Mouse (Mus musculus): ENCODE results near the gene 3100002H09Rik. TPM values are rescaled to one million over a fixed set of nuclear protein-coding genes. Genes with fewer than 3 reads are reported as not detected.

The 3100002H09Rik gene
- polyA plus RNA-seq, 1 experiment from 2014 or later: not detected

DNA sequence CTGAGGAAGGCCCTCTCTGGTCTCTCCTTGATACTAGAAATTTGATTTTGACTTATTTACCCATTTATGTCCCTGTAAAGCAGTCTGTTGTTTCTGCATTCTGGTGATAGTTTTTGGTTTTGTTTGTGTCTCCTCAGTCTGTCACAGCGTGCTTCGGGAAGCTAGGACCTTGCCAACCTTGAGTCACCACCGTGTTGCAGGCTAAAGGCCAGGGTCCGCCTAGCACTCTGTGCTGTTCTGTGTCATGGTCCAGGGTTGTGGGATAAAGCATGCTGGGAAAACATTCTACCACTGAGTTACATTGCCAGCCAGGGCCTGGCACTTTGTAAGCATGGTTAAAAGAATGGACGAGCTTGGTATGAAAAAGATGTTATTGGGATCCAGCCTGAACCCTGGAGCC lies 12.0 kb upstream of the 3100002H09Rik start:
- H3K9me3 ChIP-seq (replicated peaks; ENCODE audit: control insufficient read depth, low read length): no peaks in the 10 kb centered on the region
- H3K4me1 ChIP-seq (ENCODE audit: control insufficient read depth, low read depth, low read length): no peaks in the 10 kb centered on the region
- ATAC-seq (ENCODE audit: low read depth): no peak
- H3K4me2 ChIP-seq (ENCODE audit: low read depth, low read length): no peak overlapping the region
- H3K27ac ChIP-seq (ENCODE audit: low read length): no peak overlapping the region
- H3K36me3 ChIP-seq (ENCODE audit: control insufficient read depth, insufficient read depth): no peaks in the 10 kb centered on the region
- H3K4me3 ChIP-seq (ENCODE audit: low read depth, low read length): no peak overlapping the region
- no peak overlapping the region for H3K9ac ChIP-seq (ENCODE audit: low read depth, low read length)
- 66% methylated on average over 5 of the region's 5 CpGs for WGBS (ENCODE audit: insufficient replicate concordance)
- H3K27me3 ChIP-seq (ENCODE audit: control insufficient read depth, insufficient read depth, low read depth, low read length): peaks cover 14% of the 10 kb centered on the region

DNA sequence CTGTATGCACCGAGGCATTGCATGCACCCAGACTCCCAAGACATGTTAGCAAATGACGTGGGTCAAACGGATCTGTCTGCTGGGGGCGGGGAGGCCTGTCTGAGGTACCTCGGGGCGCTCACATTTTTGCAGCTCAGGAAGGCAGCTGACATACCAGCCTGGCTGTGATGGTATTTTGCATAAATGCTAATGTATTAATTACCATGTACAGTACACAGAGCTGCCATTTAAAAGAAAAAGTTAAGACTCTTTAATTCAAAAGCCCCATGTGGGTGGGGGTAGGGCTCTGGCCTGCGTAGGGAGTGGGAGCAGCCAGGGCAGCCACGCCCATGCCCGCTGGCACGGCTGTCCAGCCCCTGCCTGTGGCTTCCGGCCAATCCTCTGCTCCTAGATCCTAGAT lies 10.8 kb upstream of the 3100002H09Rik start:
- H3K4me1 ChIP-seq (ENCODE audit: control insufficient read depth, low read depth, low read length): no peaks in the 10 kb centered on the region
- no peaks in the 10 kb centered on the region for H3K36me3 ChIP-seq (ENCODE audit: control insufficient read depth, insufficient read depth)
- H3K27me3 ChIP-seq (ENCODE audit: control insufficient read depth, insufficient read depth, low read depth, low read length): peaks cover 23% of the 10 kb centered on the region
- no peak overlapping the region for H3K9ac ChIP-seq (ENCODE audit: low read depth, low read length)
- no peak for ATAC-seq (ENCODE audit: low read depth)
- no peak overlapping the region for H3K4me2 ChIP-seq (ENCODE audit: low read depth, low read length)
- WGBS (ENCODE audit: insufficient replicate concordance): 56% methylated on average over 11 of the region's 11 CpGs
- no peaks in the 10 kb centered on the region for H3K9me3 ChIP-seq (replicated peaks; ENCODE audit: control insufficient read depth, low read length)
- no peak overlapping the region for H3K27ac ChIP-seq (ENCODE audit: low read length)
- H3K4me3 ChIP-seq (ENCODE audit: low read depth, low read length): no peak overlapping the region

DNA sequence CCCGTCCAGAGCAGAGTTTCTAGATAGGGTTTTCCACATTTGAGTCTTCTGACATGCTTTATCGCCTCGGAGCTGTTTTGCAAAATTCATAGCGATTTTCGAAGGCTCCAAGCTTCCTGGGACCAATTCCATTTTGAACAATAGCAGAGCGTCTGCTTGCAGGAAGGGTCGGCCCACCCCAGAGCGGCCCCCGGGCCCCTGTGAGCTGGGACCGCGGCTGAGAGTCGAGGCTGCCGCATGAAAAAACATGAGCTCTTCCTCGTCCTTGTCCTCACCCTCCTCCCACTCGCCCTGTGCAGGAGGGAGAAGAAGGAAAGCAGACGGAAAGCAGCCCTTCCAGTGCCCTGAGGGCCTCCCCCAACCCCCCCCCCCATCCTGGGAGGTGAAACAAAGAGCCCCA lies 8.0 kb upstream of the 3100002H09Rik start:
- WGBS (ENCODE audit: insufficient replicate concordance): 14% methylated on average over 16 of the region's 16 CpGs
- no peak for ATAC-seq (ENCODE audit: low read depth)
- H3K27ac ChIP-seq (ENCODE audit: low read length): no peak overlapping the region
- no peak overlapping the region for H3K9ac ChIP-seq (ENCODE audit: low read depth, low read length)
- H3K9me3 ChIP-seq (replicated peaks; ENCODE audit: control insufficient read depth, low read length): no peaks in the 10 kb centered on the region
- H3K4me3 ChIP-seq (ENCODE audit: low read depth, low read length): no peak overlapping the region
- H3K4me2 ChIP-seq (ENCODE audit: low read depth, low read length): no peak overlapping the region
- H3K4me1 ChIP-seq (ENCODE audit: control insufficient read depth, low read depth, low read length): no peaks in the 10 kb centered on the region
- H3K36me3 ChIP-seq (ENCODE audit: control insufficient read depth, insufficient read depth): no peaks in the 10 kb centered on the region
- H3K27me3 ChIP-seq (ENCODE audit: control insufficient read depth, insufficient read depth, low read depth, low read length): peaks cover 36% of the 10 kb centered on the region

DNA sequence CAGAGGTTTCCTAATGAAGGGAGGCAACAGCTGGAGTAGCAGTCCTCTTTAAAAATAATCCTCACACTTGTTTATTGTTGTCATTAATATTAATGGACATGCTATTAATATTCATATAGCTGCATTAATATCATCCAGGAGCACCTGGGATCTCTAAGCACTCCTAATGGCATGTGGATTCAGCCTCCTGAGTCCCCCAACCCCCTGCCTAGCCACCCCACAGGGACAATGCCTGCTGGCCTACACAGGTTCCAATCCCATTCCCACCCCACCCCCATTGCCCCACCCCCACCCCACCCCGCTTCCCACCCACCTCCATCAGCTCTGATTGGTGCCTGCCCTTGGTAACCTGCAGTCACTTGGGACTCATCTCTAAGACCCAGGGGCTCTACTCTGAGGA lies 6.0 kb upstream of the 3100002H09Rik start:
- no peak overlapping the region for H3K27ac ChIP-seq (ENCODE audit: low read length)
- H3K4me1 ChIP-seq (ENCODE audit: control insufficient read depth, low read depth, low read length): no peaks in the 10 kb centered on the region
- H3K4me2 ChIP-seq (ENCODE audit: low read depth, low read length): no peak overlapping the region
- no peaks in the 10 kb centered on the region for H3K36me3 ChIP-seq (ENCODE audit: control insufficient read depth, insufficient read depth)
- H3K9ac ChIP-seq (ENCODE audit: low read depth, low read length): no peak overlapping the region
- no peaks in the 10 kb centered on the region for H3K9me3 ChIP-seq (replicated peaks; ENCODE audit: control insufficient read depth, low read length)
- ATAC-seq (ENCODE audit: low read depth): no peak
- 38% methylated on average over 1 of the region's 1 CpGs for WGBS (ENCODE audit: insufficient replicate concordance)
- H3K27me3 ChIP-seq (ENCODE audit: control insufficient read depth, insufficient read depth, low read depth, low read length): peaks cover 42% of the 10 kb centered on the region
- H3K4me3 ChIP-seq (ENCODE audit: low read depth, low read length): no peak overlapping the region

DNA sequence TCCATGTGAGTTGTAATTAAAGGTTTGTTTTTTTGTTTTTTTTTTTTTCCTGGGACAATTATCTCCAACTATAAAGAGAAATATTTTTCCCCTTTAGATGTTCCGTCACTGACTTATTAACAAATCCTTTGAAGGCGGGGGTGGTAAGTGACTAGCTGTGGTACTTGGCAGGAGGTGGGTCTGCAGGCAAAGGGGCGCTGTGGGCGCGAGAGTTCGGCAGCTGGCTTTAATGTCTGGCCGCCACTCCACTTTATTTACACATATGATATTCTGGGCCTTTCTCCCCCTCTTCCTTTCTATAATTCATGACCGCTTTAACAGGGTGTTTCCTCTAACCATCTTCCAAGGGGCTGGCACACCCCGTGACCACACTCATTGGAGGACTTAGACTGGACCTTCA lies 5.4 kb upstream of the 3100002H09Rik start:
- H3K27me3 ChIP-seq (ENCODE audit: control insufficient read depth, insufficient read depth, low read depth, low read length): peaks cover 42% of the 10 kb centered on the region
- no peak overlapping the region for H3K27ac ChIP-seq (ENCODE audit: low read length)
- no peak overlapping the region for H3K4me3 ChIP-seq (ENCODE audit: low read depth, low read length)
- no peaks in the 10 kb centered on the region for H3K4me1 ChIP-seq (ENCODE audit: control insufficient read depth, low read depth, low read length)
- H3K36me3 ChIP-seq (ENCODE audit: control insufficient read depth, insufficient read depth): no peaks in the 10 kb centered on the region
- H3K9me3 ChIP-seq (replicated peaks; ENCODE audit: control insufficient read depth, low read length): no peaks in the 10 kb centered on the region
- 69% methylated on average over 9 of the region's 9 CpGs for WGBS (ENCODE audit: insufficient replicate concordance)
- no peak for ATAC-seq (ENCODE audit: low read depth)
- no peak overlapping the region for H3K4me2 ChIP-seq (ENCODE audit: low read depth, low read length)
- no peak overlapping the region for H3K9ac ChIP-seq (ENCODE audit: low read depth, low read length)

DNA sequence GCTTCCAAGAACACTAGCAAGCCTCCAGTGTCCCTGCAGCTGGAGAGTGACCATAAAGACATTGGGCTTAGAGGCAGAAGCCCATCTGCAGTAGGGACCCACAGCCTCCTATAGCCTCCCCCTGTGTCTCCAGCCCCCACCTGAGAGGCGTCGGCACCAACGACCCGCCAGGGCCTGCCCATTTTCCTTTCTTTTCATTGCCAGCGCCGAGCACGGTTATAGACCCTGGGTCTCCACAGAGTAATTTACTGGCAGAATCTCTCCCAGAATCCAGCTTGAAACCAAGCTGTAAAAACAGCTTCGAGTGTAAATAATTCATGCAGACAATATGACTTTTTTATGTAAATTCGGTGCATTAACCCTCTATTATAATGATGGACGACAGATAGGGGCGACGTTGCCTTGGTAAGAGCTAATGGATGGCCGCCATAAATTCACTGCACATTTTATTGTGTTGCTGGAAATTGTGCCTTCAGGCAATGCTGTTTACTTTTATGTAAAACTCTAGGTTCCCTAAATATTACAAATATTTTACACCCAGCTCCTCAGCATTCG lies 4.9 kb upstream of the 3100002H09Rik start:
- Histone ChIP-seq H3K4me2 (ENCODE audit: low read depth, low read length) (no peak overlapping the region), H3K9me3 (replicated peaks; ENCODE audit: control insufficient read depth, low read length) (no peaks in the 10 kb centered on the region), H3K4me3 (ENCODE audit: low read depth, low read length) (no peak overlapping the region), H3K9ac (ENCODE audit: low read depth, low read length) (no peak overlapping the region), H3K27ac (ENCODE audit: low read length) (no peak overlapping the region), H3K36me3 (ENCODE audit: control insufficient read depth, insufficient read depth) (no peaks in the 10 kb centered on the region), H3K27me3 (ENCODE audit: control insufficient read depth, insufficient read depth, low read depth, low read length) (peaks cover 42% of the 10 kb centered on the region), H3K4me1 (ENCODE audit: control insufficient read depth, low read depth, low read length) (no peaks in the 10 kb centered on the region)
- no peak for ATAC-seq (ENCODE audit: low read depth)
- WGBS (ENCODE audit: insufficient replicate concordance): 49% methylated on average over 14 of the region's 14 CpGs

DNA sequence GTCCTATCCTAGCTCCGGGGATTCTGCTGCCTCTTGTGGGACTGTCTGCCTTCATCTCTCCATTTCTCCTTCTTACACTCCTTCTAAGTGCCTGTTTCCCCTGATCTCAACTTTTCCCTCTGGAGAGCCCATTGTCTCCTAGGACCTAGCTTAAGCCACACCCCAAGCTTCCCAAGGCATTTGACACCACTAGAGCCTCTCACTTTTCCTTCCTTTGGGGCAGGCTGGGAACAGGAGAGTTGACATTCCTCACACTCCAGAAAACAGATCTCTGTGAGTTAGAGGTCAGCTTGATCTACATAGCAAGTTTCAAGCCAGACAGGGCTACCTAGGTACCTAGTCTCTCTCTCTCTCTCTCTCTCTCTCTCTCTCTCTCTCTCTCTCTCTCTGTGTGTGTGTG lies 3.6 kb upstream of the 3100002H09Rik start:
- peaks cover 42% of the 10 kb centered on the region for H3K27me3 ChIP-seq (ENCODE audit: control insufficient read depth, insufficient read depth, low read depth, low read length)
- no peaks in the 10 kb centered on the region for H3K9me3 ChIP-seq (replicated peaks; ENCODE audit: control insufficient read depth, low read length)
- no peak overlapping the region for H3K27ac ChIP-seq (ENCODE audit: low read length)
- no peaks in the 10 kb centered on the region for H3K36me3 ChIP-seq (ENCODE audit: control insufficient read depth, insufficient read depth)
- no peak overlapping the region for H3K4me2 ChIP-seq (ENCODE audit: low read depth, low read length)
- H3K4me3 ChIP-seq (ENCODE audit: low read depth, low read length): no peak overlapping the region
- WGBS (ENCODE audit: insufficient replicate concordance): 0% methylated on average over 1 of the region's 1 CpGs
- no peak for ATAC-seq (ENCODE audit: low read depth)
- no peak overlapping the region for H3K9ac ChIP-seq (ENCODE audit: low read depth, low read length)
- peaks cover 4% of the 10 kb centered on the region for H3K4me1 ChIP-seq (ENCODE audit: control insufficient read depth, low read depth, low read length)

DNA sequence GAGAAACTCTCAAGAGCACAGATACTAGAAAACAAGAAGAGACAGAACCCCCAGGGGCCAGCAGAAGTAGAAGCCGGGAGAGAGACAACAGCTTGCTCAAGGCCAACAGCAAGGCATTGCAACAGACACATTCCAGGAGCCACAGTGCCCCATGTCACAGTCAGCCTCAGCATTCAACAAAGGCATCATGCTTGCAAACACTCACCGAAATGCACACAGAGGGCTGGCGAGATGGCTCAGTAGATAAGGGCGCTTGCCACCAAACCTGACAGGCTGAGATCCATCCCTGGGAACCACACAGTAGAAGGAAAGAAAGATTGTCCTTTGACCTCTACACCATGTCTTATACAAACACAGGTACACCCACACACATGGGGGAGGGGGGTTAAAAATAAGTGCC lies 1.2 kb upstream of the 3100002H09Rik start:
- Histone ChIP-seq H3K27ac (ENCODE audit: low read length) (no peak overlapping the region), H3K4me2 (ENCODE audit: low read depth, low read length) (no peak overlapping the region), H3K9ac (ENCODE audit: low read depth, low read length) (no peak overlapping the region), H3K4me1 (ENCODE audit: control insufficient read depth, low read depth, low read length) (peaks cover 16% of the 10 kb centered on the region), H3K4me3 (ENCODE audit: low read depth, low read length) (no peak overlapping the region), H3K27me3 (ENCODE audit: control insufficient read depth, insufficient read depth, low read depth, low read length) (peaks cover 20% of the 10 kb centered on the region), H3K36me3 (ENCODE audit: control insufficient read depth, insufficient read depth) (no peaks in the 10 kb centered on the region), H3K9me3 (replicated peaks; ENCODE audit: control insufficient read depth, low read length) (no peaks in the 10 kb centered on the region)
- 39% methylated on average over 4 of the region's 4 CpGs for WGBS (ENCODE audit: insufficient replicate concordance)
- no peak for ATAC-seq (ENCODE audit: low read depth)

DNA sequence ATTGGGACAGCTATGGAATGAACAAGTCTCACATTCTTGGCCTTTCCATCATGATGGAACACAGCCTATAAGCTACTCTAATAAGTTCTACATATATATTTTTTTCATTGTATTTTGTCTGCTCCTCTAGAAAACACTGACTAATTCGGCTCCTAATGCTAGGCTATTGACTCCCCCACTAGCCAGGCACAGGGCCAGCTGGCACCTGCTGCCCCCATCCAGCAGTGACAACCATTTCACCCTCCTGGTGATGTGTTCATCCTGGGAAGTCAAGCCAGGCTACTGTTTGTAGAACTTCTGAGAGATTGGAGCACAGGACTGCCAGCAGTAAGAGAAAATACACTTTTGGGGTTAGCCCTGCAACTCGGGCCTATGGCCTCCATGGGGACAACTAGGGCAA lies 537 bp downstream of the 3100002H09Rik start:
- Histone ChIP-seq H3K36me3 (ENCODE audit: control insufficient read depth, insufficient read depth) (no peaks in the 10 kb centered on the region), H3K27me3 (ENCODE audit: control insufficient read depth, insufficient read depth, low read depth, low read length) (peaks cover 9% of the 10 kb centered on the region), H3K4me2 (ENCODE audit: low read depth, low read length) (no peak overlapping the region), H3K4me3 (ENCODE audit: low read depth, low read length) (no peak overlapping the region), H3K9ac (ENCODE audit: low read depth, low read length) (no peak overlapping the region), H3K4me1 (ENCODE audit: control insufficient read depth, low read depth, low read length) (peaks cover 33% of the 10 kb centered on the region), H3K9me3 (replicated peaks; ENCODE audit: control insufficient read depth, low read length) (no peaks in the 10 kb centered on the region), H3K27ac (ENCODE audit: low read length) (no peak overlapping the region)
- no peak for ATAC-seq (ENCODE audit: low read depth)
- 33% methylated on average over 2 of the region's 2 CpGs for WGBS (ENCODE audit: insufficient replicate concordance)

Measured in liver, embryonic 16.5 days (tissue).